Mouse (Mus musculus): Measurements from ENCODE around the gene Slc16a1.

GRCm38 (mm10) chr3:104706446-104706845 lies 68.0 kb downstream of the Slc16a1 start:
- TF ChIP-seq CTCF (IDR thresholded peaks at IDR 0.05; ENCODE audit: borderline replicate concordance, insufficient read depth, low read depth, low read length) = no peak
- no peak for TF ChIP-seq POLR2A (IDR thresholded peaks at IDR 0.05; ENCODE audit: borderline replicate concordance, insufficient read depth, low read length)

Measured in cerebellum, adult 2 months (tissue).